Mouse (Mus musculus) fat pad, adult 2 months (tissue): ENCODE results near the gene Entpd7.

Experiments used
- DNase-seq: peaks from one replicate; pipeline ENCODE4 v3.0.0-alpha.2; 2011; ENCODE audit warnings: low read depth, low spot score; ENCODE audit errors: extremely low read depth

The Entpd7 gene

GRCm38 (mm10) chr19:43767549-43768322 lies 78.3 kb downstream of the Entpd7 start:
- no peak for DNase-seq

- DNase-seq = no peak
These were observed 80.0 kb downstream of the Entpd7 start for GRCm38 (mm10) chr19:43769366-43769960.

GRCm38 (mm10) chr19:43770584-43770983 lies 81.1 kb downstream of the Entpd7 start:
- DNase-seq = no peak

- no peak for DNase-seq
These were observed 82.1 kb downstream of the Entpd7 start for GRCm38 (mm10) chr19:43771499-43771969.

- DNase-seq = no peak
These were observed 82.8 kb downstream of the Entpd7 start for GRCm38 (mm10) chr19:43772311-43772710.

- DNase-seq = no peak
These were observed 86.0 kb downstream of the Entpd7 start for GRCm38 (mm10) chr19:43775433-43775832.

- DNase-seq = no peak
These were observed 87.1 kb downstream of the Entpd7 start for GRCm38 (mm10) chr19:43776561-43776960.

GRCm38 (mm10) chr19:43777308-43777707 lies 87.8 kb downstream of the Entpd7 start:
- DNase-seq = no peak

- no peak for DNase-seq
These were observed 90.9 kb downstream of the Entpd7 start for GRCm38 (mm10) chr19:43780391-43780790.

GRCm38 (mm10) chr19:43781980-43782379 lies 92.5 kb downstream of the Entpd7 start, which contains the start of gene Abcc2:
Gene Abcc2 (plus strand): TSS chr19:43782192.
- DNase-seq = no peak
